Mouse (Mus musculus) intestine, embryonic 15.5 days (tissue): ENCODE results near the gene Cldn9. TPM values are rescaled to one million over a fixed set of nuclear protein-coding genes. Genes with fewer than 3 reads are reported as not detected.

Source experiments
- ATAC-seq: fragments of 200-750 bp; cut with Nextera tagmentation; 2 replicates; pipeline ENCODE4 v1.8.0; 2017; ENCODE audit warnings: moderate TSS enrichment, moderate library complexity
- H3K27ac ChIP-seq: fragments of 300-500 bp; sonication (generic); 2 replicates; pipeline ENCODE4 v1.5.1; 2015; ENCODE audit warnings: mild to moderate bottlenecking, inconsistent platforms
- H3K27me3 ChIP-seq: fragments of 300-500 bp; sonication (generic); replicated peaks from 2 replicates; pipeline ENCODE4 v1.6.1; 2015; ENCODE audit warnings: inconsistent platforms
- H3K36me3 ChIP-seq: fragments of 300-500 bp; sonication (generic); 2 replicates; pipeline ENCODE4 v1.6.1; 2015; ENCODE audit warnings: inconsistent platforms
- H3K4me1 ChIP-seq: fragments of 300-500 bp; sonication (generic); replicated peaks from 2 replicates; pipeline ENCODE4 v1.6.1; 2015; ENCODE audit warnings: inconsistent platforms
- H3K4me2 ChIP-seq: fragments of 300-500 bp; sonication (generic); replicated peaks from 2 replicates; pipeline ENCODE4 v1.6.1; 2015; ENCODE audit warnings: mild to moderate bottlenecking, inconsistent platforms
- H3K4me3 ChIP-seq: fragments of 300-500 bp; sonication (generic); replicated peaks from 2 replicates; pipeline ENCODE4 v1.5.1; 2015; ENCODE audit warnings: inconsistent platforms
- H3K9ac ChIP-seq: fragments of 300-500 bp; sonication (generic); 2 replicates; pipeline ENCODE4 v1.6.1; 2015; ENCODE audit warnings: inconsistent platforms
- H3K9me3 ChIP-seq: fragments of 300-500 bp; sonication (generic); 2 replicates; pipeline ENCODE4 v1.6.1; 2016; ENCODE audit warnings: inconsistent platforms
- WGBS: fragments of 180-500 bp; shearing (Covaris S2); methylation state at CpG from one replicate; pipeline ENCODE4 v1.1.7; 2015; 5-methylcytosine and 5-hydroxymethylcytosine counted together
- polyA plus RNA-seq: library from polyadenylated mRNA; unstranded; fragments of >200 nt; fragmentation: Nextera tagmentation; extraction: Ambion mirVana; gene quantifications from 2 replicates; pipeline ENCODE4 v1.2.1, GENCODE M21; 2015

Gene Cldn9
- polyA plus RNA-seq, 1 experiment from 2014 or later, result 1.3 TPM

DNA sequence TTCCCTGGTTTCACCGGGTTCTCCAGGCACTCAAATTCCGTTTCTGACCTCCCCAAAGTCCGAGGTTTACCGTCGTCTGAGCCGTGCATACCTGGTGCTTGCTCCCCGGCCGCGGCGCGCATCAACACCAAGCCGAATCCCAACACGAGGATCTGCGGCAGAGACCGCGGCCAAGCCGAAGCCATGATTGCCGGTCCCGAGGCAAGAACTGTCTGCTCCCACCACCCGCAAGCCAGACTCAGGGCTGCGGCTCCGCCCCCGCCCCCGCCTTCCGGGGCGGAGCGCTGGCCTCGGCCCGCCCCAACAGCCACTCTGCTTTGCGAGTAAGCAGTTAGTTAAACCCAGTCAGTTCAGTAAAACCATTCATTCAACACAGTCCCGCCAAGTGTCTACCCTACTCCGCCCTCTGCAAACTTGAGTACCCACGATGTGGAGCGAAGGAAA lies 6.6 kb downstream of the Cldn9 start, which contains the start of gene Tnfrsf12a:
Gene Tnfrsf12a, minus strand, starts transcription at position 233 of the 444 bp plus-strand sequence.
- Histone ChIP-seq H3K4me3 (peak within 1 kb of the TSS; percentile 54), H3K9ac (peak within 1 kb of the TSS; percentile 60), H3K4me1 (peaks cover 51% of the 10 kb centered on the region), H3K9me3 (no peaks in the 10 kb centered on the region), H3K36me3 (no peaks in the 10 kb centered on the region), H3K27ac (peak within 1 kb of the TSS; percentile 66), H3K27me3 (peaks cover 29% of the 10 kb centered on the region), H3K4me2 (peak within 1 kb of the TSS; percentile 96)
- peak; percentile 44 for ATAC-seq
- 0% methylated on average over 34 of the region's 34 CpGs for WGBS

DNA sequence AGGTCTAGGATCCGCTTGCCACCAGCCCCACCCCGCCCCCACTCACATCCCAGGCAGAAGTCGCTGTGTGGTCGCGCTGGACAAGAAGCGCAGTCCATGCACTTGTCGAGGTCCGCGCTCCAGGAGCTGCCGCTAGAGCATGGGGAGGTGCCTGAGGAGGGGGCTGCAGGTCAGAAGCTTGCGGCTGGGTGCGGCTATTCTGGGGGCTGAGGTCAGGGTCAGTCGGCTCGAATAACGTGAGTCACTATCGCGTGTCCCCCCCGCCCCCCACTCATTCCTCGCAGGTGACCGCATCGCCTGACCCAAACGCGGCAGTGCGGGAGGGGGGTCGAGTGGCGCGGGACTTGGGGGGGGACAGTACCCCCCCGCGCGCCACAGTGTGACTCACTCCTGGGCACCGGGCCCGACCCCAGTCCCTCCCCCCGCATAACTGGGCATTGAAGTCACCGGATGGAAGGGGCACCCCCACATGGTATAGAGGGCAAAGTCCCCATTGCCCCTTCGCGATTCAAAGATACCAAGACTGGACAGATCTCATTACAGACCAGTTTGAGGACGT lies 7.3 kb downstream of the Cldn9 start:
- ATAC-seq, result no peak
- Histone ChIP-seq H3K9ac (peak overlapping the region; percentile 60), H3K27me3 (peaks cover 29% of the 10 kb centered on the region), H3K4me1 (peaks cover 45% of the 10 kb centered on the region), H3K27ac (peak overlapping the region; percentile 66; the same call in 1 of the 2 replicates), H3K4me3 (peak overlapping the region; percentile 54), H3K36me3 (no peaks in the 10 kb centered on the region), H3K4me2 (peak overlapping the region; percentile 96), H3K9me3 (no peaks in the 10 kb centered on the region)
- 1% methylated on average over 37 of the region's 37 CpGs for WGBS

DNA sequence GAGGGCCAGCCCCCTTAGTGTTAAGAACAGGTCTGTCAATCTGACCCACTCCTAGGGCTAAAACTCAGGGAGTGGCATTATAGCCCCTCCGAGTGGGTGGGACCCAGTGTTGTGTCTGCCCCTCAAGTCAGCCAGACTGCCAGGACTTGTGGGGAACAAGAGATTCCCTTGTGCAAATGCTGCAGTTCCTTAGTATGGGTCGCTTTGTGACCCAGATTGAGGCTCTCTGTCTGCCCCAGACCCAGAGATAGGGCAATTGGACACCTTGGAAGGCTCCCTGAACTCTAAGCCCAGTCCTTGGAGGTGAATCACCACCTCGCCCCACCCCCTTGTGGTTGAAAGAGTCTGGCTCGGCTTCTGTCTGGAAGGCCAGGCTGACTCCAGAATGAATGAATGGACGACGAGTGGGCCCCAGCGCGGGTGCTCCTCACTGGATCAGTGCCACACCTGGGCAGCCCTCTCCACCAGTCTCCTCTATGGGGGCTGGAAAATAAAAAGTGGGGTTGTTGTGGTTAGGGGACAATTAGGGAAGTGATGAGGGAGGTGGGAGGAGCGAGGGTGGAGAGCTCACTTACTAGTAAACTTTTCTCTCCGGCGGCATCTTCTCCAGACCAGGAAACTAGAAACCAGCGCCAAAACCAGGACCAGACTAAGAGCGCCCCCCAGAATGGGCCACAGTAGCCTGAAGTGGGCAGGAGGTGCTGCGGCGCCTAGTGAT lies 8.1 kb downstream of the Cldn9 start:
- Histone ChIP-seq H3K4me1 (peaks cover 38% of the 10 kb centered on the region), H3K27ac (peak overlapping the region; percentile 66), H3K4me3 (peak overlapping the region; percentile 54), H3K36me3 (no peaks in the 10 kb centered on the region), H3K4me2 (peak overlapping the region; percentile 96), H3K9ac (peak overlapping the region; percentile 60), H3K9me3 (no peaks in the 10 kb centered on the region), H3K27me3 (peaks cover 21% of the 10 kb centered on the region)
- WGBS, result 17% methylated on average over 15 of the region's 15 CpGs
- no peak for ATAC-seq

DNA sequence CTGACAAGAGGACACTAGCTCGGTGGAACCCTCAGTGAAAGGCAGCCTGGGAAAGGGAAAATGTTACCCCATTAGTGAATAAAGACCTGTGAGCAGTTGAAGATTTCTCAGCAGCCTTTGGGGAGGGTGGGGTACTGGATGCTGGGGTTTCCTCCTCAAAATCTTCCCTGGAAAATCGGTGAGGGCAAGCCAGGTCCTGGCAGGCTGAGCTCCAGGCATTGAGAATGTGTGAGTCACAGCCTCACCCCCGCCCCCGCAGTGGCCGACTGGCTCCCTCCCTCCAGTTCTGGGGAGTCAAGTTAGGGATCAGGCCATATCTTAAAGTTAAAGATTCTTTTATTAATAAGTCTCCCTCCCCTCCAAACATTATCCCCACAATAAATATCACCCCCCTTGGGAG lies 8.7 kb downstream of the Cldn9 start:
- Histone ChIP-seq H3K27ac (no peak overlapping the region), H3K9ac (no peak overlapping the region), H3K9me3 (no peaks in the 10 kb centered on the region), H3K4me1 (peaks cover 38% of the 10 kb centered on the region), H3K4me2 (peak overlapping the region; percentile 96), H3K27me3 (peaks cover 15% of the 10 kb centered on the region), H3K36me3 (peaks cover 4% of the 10 kb centered on the region; the same call in 1 of the 2 replicates), H3K4me3 (no peak overlapping the region)
- ATAC-seq, result no peak
- WGBS, result 28% methylated on average over 5 of the region's 5 CpGs

DNA sequence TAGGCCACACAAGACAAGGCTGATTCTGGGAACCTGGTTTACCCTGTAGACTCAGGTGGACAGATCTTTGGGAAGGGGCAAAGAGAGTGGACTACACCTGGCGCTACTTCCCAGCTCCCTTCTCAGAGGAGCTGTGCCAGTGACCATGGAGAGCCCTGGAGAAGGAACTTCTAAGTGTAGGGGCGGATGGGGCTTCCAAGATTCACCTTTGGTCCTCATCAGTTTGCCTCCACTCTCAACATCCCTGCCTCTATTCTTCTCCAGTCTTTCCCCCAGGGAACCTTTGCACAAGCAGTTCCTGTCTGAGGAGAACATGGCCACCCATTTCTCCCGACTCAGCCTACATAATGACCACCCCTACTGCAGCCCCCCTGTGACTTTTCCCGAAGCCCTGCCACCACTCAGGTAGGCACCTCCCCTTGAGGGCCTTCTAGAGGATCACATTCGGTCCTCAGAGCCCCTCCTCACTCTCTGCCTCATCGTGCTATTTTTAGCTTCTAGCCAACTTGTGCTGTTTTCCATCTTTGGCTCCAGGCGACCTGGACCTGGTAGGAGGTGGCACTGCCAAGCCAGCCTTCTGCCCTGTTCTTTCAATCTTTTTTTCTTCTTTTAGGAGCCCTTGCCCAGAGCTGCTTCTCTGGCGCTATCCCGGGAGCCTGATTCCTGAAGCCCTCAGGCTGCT lies 9.4 kb downstream of the Cldn9 start:
- Histone ChIP-seq H3K27ac (peak overlapping the region; percentile 51), H3K27me3 (peaks cover 9% of the 10 kb centered on the region), H3K9me3 (no peaks in the 10 kb centered on the region), H3K36me3 (peaks cover 8% of the 10 kb centered on the region; the same call in 1 of the 2 replicates), H3K9ac (peak overlapping the region; percentile 68), H3K4me3 (peak overlapping the region; percentile 66), H3K4me2 (peak overlapping the region; percentile 96), H3K4me1 (peaks cover 35% of the 10 kb centered on the region)
- 39% methylated on average over 9 of the region's 9 CpGs for WGBS
- ATAC-seq, result no peak

DNA sequence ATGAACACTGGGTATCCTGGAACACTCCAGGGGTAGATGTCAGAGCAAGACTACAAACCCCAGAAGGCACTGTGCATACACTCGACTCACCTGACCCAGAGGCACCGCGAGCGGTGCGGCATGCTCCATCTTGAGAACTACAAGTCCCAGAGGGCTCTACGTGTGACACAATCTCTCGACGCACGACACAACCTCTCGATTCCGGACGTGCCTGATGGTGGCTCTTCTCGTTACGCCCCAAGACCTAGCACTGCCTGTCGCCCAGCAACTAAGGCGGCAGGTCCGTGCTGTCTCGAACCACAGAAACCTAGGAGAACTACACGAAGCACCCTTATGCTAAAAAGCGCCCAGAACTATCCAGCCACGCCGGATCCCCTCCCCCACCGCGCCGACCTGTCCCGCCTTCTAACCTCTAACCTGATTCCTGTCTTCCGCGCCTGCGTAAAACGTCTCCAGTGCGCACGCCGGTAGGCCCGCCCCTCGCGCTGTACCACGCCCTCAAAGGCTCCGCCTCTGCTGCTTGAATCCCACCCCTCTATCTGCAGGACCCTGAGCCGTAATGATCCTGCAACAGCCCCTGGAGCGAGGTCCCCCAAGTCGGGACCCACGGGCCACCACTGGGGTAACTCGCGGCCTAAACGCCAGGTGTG lies 10.3 kb downstream of the Cldn9 start, which contains the start of the genes Hcfc1r1 and Thoc6:
Gene Hcfc1r1, plus strand, starts transcription at position 173 of the 650 bp plus-strand sequence.
Gene Thoc6, minus strand, starts transcription at position 459 of the 650 bp plus-strand sequence.
- ATAC-seq, result peak; percentile 95
- Histone ChIP-seq H3K4me1 (peaks cover 31% of the 10 kb centered on the region), H3K4me3 (peak within 1 kb of the TSS; percentile 66), H3K9ac (peak within 1 kb of the TSS; percentile 68), H3K36me3 (peaks cover 15% of the 10 kb centered on the region; the same call in 1 of the 2 replicates), H3K4me2 (peak within 1 kb of the TSS; percentile 96), H3K27ac (peak within 1 kb of the TSS; percentile 78), H3K9me3 (no peaks in the 10 kb centered on the region), H3K27me3 (peaks cover under 1% of the 10 kb centered on the region; the same call in 1 of the 2 replicates)
- under 1% methylated on average over 45 of the region's 45 CpGs for WGBS

DNA sequence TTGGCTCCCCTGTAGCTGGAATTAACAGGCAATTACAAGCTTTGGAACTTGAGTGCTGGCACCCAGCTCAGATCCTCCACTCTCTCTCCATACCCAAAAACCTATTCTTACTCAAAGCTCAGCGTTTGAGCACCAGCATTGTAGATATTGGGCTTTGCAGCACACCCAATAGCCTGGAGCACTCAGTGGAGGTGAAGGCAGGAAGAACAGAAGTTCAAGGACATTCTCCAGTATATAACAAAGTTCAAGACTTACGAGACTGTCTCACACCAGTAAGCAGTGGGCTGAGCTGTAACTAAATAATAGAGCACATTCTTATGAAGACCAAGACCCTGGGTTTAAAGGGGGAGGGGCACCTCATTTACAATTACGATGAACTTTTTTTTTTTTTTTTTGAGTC lies 11.1 kb downstream of the Cldn9 start:
- Histone ChIP-seq H3K27me3 (no peaks in the 10 kb centered on the region), H3K36me3 (peaks cover 21% of the 10 kb centered on the region; the same call in 1 of the 2 replicates), H3K4me1 (peaks cover 31% of the 10 kb centered on the region), H3K4me2 (peak overlapping the region; percentile 96), H3K9ac (no peak overlapping the region), H3K27ac (no peak overlapping the region), H3K9me3 (no peaks in the 10 kb centered on the region), H3K4me3 (peak overlapping the region; percentile 66)
- no peak for ATAC-seq
- WGBS, result 53% methylated on average over 3 of the region's 3 CpGs

DNA sequence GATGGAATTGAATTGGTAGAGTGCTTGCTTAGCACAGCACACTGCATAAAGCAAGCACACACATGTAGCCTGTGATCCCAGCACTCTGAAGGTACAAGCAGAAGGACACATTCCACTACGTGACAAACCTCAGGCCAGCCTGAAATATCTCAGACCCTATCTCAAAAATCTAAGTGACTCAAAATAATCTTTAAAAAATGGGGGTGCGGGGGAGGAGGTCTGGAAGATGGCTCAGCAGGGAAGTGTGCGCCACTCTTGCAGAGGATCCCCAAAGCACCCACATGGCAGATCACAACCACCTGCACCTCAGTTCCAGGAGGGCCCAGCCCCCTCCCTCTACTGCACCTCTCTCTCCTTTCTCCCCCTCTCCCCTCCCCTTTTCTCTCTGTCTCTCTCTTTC lies 12.3 kb downstream of the Cldn9 start:
- Histone ChIP-seq H3K27ac (no peak overlapping the region), H3K36me3 (peaks cover 28% of the 10 kb centered on the region), H3K4me3 (no peak overlapping the region), H3K27me3 (no peaks in the 10 kb centered on the region), H3K9me3 (no peaks in the 10 kb centered on the region), H3K9ac (no peak overlapping the region), H3K4me2 (no peak overlapping the region), H3K4me1 (peaks cover 28% of the 10 kb centered on the region)
- WGBS, result 90% methylated on average over 3 of the region's 3 CpGs
- ATAC-seq, result no peak

DNA sequence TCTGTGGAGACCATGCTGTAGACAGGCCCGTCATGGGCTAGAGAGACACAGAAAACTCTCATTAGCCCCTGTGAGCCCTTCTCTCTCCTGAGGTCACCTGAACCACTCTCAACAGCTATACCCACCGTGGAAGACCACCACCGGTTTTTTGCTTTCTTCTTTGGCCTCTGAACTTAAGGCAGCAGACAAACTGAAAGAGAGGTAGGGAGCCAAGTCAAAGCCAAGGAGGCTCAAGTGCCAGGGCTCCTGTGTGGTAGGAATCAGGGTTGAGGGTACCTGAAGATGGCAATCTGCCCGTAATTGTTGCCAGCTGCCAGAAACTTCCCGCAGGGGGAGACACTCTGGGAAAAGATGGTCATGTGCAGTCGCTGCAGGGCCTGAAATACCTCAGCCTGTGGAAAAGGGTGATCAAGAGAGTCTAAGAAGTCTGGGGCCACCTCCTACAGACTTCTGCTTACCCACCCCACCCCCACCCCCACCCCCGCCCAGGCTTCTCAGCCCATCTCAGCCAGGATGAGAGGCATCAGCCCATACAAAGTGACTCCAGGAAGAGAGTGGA lies 13.2 kb downstream of the Cldn9 start:
- Histone ChIP-seq H3K4me2 (no peak overlapping the region), H3K27ac (no peak overlapping the region), H3K9me3 (no peaks in the 10 kb centered on the region), H3K4me1 (peaks cover 19% of the 10 kb centered on the region), H3K9ac (no peak overlapping the region), H3K36me3 (peaks cover 28% of the 10 kb centered on the region), H3K4me3 (no peak overlapping the region), H3K27me3 (no peaks in the 10 kb centered on the region)
- WGBS, result 90% methylated on average over 7 of the region's 7 CpGs
- ATAC-seq, result no peak

DNA sequence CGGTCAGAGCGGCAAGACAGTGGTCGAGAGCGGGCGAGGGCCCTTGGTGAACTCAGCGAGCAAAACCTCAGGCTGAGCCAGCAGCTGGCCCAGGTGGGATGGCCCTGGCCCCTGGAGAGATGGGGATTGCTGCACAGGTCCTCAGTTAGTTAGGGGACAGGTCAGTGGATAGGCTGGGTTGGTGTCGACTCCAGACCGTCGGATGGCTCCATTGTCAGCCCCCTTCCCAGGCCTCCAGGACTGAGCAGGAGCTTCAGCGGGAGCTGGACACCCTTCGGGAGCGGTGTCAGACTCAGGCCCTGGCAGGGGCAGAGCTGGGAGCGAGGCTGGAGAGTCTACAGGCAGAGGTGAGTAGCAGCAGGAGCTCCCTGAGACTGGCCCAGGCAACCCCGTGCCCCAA lies 18.3 kb downstream of the Cldn9 start:
- Histone ChIP-seq H3K27me3 (peaks cover 13% of the 10 kb centered on the region), H3K4me1 (peaks cover 7% of the 10 kb centered on the region; the same call in 1 of the 2 replicates), H3K9me3 (no peaks in the 10 kb centered on the region), H3K27ac (no peak overlapping the region), H3K4me2 (no peak overlapping the region), H3K36me3 (peaks cover 28% of the 10 kb centered on the region), H3K9ac (no peak overlapping the region), H3K4me3 (no peak overlapping the region)
- no peak for ATAC-seq
- 74% methylated on average over 14 of the region's 14 CpGs for WGBS

DNA sequence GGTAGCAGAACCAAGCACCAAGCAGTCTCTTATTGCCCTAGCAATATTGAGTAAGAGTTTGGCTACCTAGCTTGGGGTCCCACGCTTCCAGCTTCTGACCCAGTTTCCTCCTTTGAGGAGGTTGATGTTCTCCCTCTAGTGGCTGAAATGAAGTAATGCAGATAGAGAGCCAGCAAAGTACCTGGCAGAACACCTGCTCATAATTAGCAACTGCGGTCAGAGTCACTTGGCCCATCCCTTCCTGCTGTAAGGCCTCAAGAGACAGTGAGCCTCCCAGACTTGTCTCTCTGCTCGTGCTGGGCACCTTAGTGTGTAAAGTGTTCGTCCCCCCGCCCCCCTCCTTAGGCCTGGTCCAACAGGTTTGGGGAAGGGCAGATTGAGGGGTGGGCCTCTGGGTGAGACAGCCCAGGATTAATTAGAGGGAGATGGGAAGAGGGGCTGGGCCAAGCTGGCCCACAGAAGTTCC lies 19.2 kb downstream of the Cldn9 start:
- Histone ChIP-seq H3K27me3 (peaks cover 18% of the 10 kb centered on the region), H3K36me3 (peaks cover 20% of the 10 kb centered on the region), H3K9ac (no peak overlapping the region), H3K4me2 (no peak overlapping the region), H3K4me3 (no peak overlapping the region), H3K27ac (no peak overlapping the region), H3K4me1 (peaks cover 7% of the 10 kb centered on the region; the same call in 1 of the 2 replicates), H3K9me3 (no peaks in the 10 kb centered on the region)
- peak; percentile 64 for ATAC-seq
- 13% methylated on average over 5 of the region's 5 CpGs for WGBS
